Mouse (Mus musculus): ENCODE results near the gene Gm47969. TPM values are rescaled to one million over a fixed set of nuclear protein-coding genes. Genes with fewer than 3 reads are reported as not detected.
A peak's percentile ranks its signal among the peaks of the same experiment; 100 is the strongest.
"Not testable (repeated sequence)": the region's sequence is repeated elsewhere in the genome, so short reads cannot be mapped to it uniquely, and the experiment has no call there.

The Gm47969 gene
- total RNA-seq (2021), result not detected
- long read RNA-seq, experiment 1, result 0 reads
- long read RNA-seq, experiment 2, result 0 reads

DNA sequence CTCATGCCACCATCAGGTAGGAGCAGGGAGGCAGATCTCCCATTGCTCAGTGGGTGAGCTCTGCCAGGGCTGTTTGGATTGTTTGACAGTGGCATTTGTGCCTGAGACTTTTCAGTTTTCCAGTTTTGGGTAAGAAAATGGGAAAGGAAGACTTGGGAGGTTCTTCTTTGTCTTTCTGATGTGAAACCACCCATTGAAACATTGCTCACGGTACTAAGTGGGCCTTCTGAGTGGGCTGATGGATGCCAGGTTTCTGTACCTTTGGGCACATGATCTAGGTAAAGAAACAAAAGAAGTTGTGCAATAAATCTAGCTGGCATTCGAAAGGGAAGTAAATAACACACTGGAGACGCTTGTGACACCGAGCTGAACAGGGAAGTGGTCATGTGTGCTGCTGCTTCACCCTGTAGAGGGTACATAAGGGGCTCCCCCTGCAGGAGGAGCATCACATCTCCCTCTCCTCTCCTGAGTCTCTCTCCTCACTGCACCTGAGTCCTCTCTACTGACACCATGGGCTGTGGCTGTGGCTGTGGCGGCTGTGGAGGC is at the start of gene Gm47969:
Gene Gm47969, plus strand, starts transcription at position 51 of the 546 bp plus-strand sequence.
- DNase-seq (ENCODE audit: low spot score), result no peak

DNA sequence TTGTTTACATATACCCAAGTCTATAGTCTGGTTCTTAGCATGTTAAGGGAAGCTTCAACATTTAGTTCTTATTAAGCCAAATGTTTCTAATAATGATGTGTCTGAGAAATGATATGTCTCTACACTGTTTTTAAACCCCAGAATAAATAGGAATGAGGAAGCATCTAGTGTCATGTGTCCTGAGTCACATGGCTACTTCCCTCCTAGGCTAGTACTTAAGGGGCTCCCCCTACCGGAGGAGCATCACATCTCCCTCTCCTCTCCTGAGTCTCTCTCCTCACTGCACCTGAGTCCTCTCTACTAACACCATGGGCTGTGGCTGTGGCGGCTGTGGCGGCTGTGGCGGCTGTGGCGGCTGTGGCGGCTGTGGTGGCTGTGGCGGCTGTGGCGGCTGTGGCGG is 44.4 kb upstream of the Gm47969 start, which contains the start of gene Gm47959:
Gene Gm47959, plus strand, starts transcription at position 243 of the 400 bp plus-strand sequence.
- not testable (repeated sequence) for DNase-seq (ENCODE audit: low spot score)

DNA sequence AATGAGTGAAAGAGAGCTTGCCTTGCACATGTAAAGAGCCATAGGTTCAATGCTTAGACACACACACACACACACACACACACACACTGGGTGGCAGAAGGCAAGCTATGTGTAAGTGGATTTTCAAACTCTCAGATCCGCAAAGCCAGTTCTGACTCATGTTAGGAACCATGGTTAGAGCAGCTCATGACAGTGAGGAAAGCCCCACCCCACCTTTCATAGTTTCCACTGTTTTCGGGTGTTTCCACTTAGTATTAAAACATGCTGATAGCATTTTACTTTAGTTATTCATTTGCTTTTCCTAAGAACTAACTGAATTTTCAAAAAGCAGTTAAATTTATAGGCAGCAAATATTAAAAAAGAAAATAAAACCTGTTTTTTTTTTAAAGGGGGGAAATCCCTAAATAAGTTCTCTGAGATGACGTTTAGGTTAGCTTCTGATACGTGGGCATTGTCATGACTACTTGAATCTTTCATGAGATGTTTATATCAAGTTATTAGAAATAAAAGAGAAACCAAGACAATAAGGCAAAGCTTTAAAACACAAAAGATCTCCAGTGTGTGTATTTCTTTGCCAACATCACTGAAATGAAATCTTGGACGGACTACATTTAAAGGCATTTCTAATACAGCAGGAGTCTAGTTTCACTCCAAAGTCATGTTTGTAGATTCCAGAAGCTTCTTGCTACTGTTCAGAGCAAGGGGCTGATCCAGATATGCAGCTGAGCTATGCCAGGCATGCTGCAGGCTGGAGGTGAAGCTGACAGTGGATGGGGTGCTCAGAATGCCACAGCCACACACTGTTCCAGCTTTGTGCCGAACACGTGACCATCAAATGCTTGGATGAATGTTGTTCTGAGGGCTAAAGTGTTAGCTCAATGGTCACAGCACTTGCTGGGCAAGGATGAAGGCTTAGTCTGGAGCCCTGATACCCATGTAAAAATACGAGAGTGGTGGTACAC is 38.2 kb upstream of the Gm47969 start:
- no peak for DNase-seq (ENCODE audit: low spot score)

DNA sequence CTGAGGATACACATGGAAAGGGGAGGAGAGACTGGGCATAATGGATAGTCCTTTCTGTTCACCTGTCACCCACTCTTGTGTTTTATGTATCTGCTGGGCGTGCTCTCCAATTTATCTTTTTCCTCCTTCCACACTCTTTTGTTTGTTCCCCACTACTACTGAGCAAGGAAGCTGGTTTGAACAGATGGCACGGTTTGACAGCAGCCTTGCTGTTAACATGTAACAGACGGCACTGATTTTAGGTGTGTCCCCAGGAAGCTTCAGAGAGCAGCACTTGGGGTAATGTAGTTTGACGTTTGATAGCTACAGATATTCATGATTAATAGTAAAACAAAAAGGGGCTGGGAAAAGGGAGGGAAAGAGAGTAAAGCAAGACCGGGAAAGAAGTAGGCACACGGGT is 37.3 kb upstream of the Gm47969 start:
- DNase-seq (ENCODE audit: low spot score), result no peak

DNA sequence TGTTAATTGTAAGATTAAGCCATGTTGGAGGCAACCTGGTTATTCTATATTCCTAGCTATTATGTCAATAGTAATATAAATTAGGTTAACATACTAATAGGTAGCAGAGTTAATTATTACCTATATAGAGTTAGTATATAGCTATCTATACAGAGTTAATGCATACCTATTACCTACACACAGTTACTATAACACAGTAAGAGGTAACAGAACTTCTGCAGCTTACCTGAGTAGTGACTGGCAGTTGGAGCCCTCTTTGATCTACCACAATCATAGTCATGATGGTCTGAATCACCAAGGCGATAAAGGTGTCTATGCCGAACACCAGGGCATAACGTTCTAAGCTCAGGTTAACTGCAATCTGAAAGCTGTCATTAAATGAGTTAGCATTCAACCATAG is 30.3 kb upstream of the Gm47969 start:
- no peak for DNase-seq (ENCODE audit: low spot score)

DNA sequence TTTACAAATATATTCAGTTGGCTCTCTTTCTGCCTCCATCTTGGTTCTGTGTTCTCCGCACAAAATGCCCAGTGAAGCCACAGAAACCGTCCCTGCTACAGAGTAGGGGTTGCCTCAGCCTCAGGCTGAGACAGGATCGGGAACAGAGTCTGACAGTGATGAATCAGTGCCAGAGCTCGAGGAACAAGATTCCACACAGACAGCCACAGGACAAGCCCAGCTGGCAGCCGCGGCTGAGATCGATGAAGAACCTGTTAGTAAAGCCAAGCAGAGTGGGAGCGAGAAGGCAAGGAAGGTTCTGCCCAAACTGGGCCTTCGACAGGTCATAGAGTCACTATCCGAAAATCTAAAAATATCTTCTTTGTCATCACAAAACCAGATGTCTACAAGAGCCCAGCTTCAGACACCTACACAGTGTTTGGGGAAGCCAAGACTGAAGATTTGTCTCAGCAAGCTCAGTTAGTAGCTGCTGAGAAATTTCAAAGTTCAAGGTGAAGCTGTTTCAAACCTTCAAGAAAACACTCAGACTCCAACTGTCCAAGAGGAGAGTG is 29.3 kb upstream of the Gm47969 start:
- no peak for DNase-seq (ENCODE audit: low spot score)

DNA sequence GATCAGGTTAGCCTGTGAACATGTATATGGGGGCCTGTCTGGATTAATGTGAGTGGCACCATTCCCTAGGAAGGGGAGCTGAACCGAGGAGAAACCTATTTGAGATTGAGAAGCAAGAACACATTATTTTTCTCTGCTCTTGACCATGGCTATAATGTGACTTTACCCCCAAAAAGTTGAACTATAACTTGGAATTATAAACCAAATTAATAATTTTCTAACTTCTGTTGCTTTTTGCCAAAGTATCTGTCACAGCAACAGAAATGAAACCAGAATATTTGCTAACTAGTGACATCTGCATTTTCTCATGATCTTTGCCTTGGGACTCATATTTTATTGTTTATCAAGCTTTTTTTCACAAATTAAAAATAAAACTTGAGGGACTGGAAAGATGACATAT is 28.2 kb upstream of the Gm47969 start:
- DNase-seq (ENCODE audit: low spot score), result no peak

DNA sequence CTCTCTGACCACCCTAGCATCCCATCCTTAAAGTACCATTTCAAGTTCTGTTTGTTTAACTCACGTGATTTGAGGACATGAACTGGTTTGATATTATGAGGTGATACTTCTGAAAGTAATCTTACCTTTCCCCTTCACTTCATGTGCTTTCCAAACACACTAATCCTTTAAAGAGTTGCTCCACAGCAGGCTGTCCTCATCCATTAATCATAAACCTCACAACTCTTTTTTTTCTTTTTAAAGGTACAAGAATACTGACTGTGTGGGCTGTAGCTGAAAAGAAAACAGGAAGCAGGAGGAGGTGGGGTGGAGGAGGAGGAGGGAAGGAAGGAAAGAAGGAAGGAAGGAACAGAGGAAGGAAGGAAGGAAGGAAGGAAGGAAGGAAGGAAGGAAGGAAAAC is 12.8 kb upstream of the Gm47969 start:
- no peak for DNase-seq (ENCODE audit: low spot score)

DNA sequence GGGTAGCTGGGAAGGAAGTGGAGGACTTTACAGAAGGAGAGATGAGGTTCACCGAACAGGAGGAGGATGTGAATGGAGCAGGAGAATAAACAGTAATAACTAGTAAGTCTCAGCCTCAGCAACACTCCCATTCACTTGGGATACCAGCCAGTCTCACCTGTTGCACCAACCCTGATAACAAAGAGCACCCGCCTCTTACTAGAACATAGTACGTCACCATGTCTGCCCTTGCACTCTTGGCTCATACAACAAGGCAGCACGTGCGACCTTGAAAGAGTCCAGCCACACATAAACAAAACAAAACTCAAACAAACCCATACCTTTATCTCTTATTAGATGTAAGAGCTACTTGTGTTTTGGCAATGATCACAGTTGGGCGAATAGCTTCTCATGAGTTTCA is 12.2 kb upstream of the Gm47969 start:
- no peak for DNase-seq (ENCODE audit: low spot score)

DNA sequence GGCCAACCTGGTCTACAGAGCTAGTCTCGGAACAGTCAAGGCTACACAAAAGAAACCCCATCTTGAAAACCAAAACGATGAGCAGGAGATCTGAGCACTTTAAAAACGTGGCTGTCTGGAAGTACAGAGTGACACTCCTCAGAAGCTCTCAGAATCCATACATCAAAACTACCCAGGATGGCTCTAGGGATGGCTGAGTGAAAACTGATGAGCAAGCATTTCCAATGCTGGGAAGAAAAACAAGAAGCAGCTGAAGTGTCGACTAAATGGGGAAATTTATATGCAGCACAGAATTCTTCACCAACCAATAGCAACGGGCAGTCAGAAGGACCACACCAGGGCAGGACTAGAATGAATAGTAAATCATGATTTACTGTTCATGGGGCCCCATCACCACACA is 10.2 kb upstream of the Gm47969 start:
- no peak for DNase-seq (ENCODE audit: low spot score)

DNA sequence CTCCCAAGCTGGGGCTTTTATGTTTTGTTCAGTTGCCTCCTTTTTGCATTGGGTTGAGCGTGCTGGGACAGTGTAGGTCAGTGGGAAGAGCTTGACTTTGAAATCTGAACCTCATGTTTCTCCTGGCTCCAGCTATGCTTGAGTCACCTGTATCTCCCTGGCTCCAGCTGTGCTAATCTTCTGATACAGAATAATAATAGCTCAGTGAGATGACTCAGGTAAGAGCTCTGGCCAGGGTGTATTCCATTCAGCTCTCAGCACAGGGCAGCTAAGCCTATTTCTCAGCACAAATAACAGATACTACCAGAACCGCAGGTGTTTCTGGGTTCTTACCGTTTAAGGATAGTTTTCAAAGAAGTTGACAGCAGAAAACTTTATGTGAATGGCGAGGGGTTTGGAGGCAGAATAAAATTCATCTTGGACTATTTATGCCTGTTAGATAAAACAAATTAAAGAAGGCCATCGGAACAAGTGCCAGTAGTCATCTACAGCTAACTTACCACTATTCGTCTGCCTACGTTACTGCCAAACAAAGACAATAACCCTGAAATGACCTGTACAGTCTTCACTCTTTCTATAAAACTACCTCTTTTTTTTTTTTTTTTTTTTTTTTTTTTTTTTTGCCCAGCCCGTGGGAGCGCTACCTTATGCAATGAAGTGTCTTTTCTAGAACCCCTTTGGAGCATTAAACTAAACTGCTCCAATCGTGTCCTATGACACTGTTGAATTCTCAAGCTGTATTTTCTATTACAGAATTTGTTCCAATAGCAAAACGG is 7.7 kb upstream of the Gm47969 start:
- DNase-seq (ENCODE audit: low spot score), result no peak

DNA sequence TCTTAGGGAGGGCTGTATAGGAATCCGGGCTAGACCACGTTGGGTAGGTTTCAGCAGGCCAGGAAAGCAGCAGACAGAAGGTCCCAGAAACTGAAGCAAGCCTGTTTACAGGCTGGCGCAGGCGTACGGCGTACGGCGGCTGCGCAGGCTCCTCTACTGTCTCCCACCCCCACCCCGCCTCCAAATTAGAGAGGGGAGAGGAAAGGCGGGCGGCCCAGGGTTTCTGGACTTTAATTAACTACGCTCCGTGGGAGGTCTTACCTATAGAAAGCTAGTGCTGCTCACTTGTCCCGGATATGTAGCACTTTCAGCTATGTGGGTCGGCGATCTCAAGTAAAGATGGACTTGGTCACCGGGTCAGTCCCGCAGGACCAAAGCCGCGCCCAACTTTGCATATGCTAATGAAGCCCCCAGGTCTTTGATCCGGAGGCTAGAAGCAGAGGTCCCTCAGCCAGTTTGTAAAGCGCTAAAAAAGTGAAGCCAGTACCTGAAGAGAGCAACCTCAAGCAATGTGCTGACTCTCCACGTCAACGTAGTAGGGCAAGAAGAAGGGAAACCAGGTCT is 6.5 kb upstream of the Gm47969 start, which contains the start of gene Slc19a3:
Gene Slc19a3, minus strand, starts transcription at position 340 of the 564 bp plus-strand sequence.
- peak; percentile 2 for DNase-seq (ENCODE audit: low spot score)

DNA sequence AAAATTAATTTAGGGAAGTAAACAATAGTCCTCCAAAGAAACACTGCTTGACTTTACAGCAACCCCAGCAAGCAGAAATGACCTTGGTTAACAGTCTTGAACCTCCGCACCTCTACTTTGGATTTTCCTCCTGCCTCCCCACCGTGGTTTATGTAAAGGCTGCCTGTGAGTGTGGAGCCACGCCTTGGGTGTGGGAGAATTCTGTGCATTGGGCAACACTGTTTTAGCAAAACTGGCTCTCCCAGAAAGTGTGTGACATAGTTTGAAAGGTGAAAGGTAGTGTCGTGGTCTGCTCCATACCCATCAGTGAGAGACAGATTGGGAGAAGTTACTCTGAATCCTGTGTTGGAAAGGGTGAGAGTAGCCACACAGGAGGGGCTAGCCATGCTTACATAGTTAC is 5.7 kb upstream of the Gm47969 start:
- DNase-seq (ENCODE audit: low spot score), result no peak

DNA sequence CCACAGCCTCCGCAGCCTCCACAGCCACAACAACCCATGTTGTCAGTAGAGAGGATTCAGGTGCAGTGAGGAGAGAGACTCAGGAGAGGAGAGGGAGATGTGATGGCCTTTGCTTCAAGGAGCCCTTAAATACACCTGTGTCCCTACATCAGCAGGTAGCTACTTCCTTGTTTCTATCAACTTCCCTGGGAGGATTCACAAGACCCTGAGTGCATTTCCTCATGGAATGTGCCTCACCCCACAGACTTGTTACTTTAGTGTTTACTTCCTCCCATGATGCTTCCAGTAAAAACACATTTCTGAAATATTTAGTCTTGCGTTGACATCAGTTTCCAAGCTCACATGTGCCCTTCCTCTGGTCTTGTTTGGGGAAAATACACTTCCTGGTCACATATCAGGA is 2.4 kb upstream of the Gm47969 start, which contains the start of gene Krtap28-10:
Gene Krtap28-10, minus strand, starts transcription at position 101 of the 400 bp plus-strand sequence.
- DNase-seq (ENCODE audit: low spot score), result no peak

DNA sequence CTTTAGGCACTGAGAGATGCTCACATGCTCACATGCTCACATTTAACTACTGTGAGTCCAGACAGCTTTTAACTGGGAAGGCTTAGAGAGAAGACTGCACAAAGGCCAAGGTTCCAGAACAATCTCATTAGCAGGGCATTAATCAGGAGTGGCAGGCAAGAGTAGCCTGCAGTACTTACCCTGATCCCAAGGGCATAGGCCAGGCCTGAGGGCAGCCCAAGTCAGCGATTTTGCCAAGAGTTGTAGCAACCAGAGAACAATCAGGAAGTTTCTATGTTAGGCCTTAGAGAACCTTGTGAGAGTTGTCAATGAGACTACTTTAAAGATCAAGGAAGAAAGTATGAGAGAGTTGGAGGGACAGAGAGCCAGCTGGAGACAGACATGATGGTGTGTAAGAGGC is 13.7 kb downstream of the Gm47969 start:
- DNase-seq (ENCODE audit: low spot score), result no peak

DNA sequence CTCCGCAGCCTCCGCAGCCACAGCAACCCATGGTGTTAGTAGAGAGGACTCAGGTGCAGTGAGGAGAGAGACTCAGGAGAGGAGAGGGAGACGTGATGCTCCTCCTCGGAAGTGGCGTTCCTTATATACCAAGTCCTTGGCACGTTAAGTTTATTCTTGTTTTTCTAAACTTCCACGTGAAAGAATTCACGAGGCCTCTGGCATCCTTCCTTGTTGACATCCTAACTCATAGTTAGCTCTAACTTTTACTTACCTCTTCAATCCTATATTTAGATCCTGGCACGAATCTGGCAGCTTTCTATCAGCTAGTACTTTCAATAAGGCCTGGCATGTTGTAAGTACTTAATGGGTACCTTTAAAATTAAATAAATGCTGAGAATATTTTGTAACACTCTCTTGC is 14.5 kb downstream of the Gm47969 start, which contains the start of gene A030005K14Rik:
Gene A030005K14Rik, minus strand, starts transcription at position 101 of the 400 bp plus-strand sequence.
- no peak for DNase-seq (ENCODE audit: low spot score)

DNA sequence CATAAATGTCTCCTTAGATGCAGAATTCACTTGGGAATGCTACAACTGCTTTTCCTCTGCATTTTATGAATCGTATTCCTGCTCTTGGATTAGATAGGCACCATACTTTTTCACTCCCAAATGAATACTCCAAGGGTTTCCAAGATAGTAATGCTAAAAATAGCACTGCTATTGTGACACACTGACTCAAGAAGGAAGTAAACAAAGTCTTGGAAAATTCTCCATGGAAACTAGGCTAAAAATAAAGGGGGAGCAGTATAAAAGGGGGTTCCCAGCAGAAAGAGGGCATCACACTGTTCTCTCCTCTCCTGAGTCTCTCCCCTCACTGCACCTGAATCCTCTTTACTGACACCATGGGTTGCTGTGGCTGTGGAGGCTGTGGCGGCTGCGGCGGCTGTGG is 15.9 kb downstream of the Gm47969 start, which contains the start of gene Krtap28-13:
Gene Krtap28-13, plus strand, starts transcription at position 288 of the 400 bp plus-strand sequence.
- DNase-seq (ENCODE audit: low spot score), result no peak

DNA sequence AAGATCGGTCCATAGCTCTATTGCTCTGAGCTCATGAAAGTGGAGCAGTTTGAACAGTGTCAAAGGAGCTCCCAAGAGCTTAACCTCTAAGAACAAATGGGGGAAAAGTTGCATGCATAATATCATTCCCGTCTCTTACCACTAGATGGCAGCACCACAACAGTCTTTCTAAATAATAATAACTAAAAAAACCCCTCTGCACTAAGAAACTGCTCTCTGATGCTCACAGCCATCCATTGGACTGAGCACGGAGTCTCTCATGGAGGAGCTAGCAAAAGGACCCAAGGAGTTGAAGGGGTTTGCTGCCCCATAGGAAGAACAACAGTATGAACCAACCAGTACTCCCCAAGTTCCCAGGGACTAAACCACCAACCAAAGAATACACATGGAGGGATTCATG is 20.1 kb downstream of the Gm47969 start:
- peak; percentile 5 for DNase-seq (ENCODE audit: low spot score)

DNA sequence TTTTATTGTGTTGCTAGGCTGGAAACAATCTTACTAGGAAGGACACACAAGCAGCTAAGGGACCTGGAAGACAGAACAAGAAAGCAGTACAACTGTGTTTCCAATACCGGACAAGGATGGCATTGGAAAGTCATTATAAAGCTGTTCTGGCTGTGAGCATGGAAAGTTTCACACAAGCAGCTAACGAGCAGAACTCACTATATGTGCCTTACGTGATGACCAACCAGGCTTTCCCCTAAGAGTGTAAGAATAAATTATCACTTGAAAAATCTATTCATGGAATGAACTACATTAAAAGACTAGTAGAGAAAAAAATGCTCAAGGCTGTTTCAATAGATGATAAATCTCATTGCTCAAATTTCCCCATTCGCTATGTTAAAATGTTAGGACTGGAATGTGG is 21.8 kb downstream of the Gm47969 start:
- DNase-seq (ENCODE audit: low spot score), result no peak

DNA sequence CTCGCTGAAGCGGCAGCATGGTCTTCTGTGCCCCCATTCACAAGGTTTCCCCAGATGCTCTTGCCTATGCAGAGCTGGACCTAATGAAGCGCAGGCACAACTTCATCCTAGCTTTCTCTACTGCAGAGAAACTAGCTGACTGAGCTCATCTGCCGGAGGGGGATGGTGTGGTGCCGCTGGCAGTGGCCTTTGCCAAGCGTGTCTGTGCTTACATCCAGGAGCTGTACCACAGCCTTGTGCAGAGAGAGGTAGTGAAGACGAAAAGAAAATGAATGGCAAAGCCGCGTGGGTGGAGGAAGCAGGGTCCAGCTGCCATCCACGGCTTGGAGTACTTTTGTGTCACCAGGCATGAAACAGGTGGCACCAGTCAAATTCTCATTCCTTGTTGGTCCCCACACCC is 22.5 kb downstream of the Gm47969 start:
- DNase-seq (ENCODE audit: low spot score), result no peak

Measured in gastrocnemius, adult 18-20 months (tissue).